Mouse (Mus musculus): ENCODE measurements around the gene Sfn. TPM values are rescaled to one million over a fixed set of nuclear protein-coding genes. Genes with fewer than 3 reads are reported as not detected.
A peak's percentile ranks its signal among the peaks of the same experiment; 100 is the strongest.

Sfn gene
- polyA plus RNA-seq, 1 experiment from 2014 or later = 11.6 TPM

DNA sequence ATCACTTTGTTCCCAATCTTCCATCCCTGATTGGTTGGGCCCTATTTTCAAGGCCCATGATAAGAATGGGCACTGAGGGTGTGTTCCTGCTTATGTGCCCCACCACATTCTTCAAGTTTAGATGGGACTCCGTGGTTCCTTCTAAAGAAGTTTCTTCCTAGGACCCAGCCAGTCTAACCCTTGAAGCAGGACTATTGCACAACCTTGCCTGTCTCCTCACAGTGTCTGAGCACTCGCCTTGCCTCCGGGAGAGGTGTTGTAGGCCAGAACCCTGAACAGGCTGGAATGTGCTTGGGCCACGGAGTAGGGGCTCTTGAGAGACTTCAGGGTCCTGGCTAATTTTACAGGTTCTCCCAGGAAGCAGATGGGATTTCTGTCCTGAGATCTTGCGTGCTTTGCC, 1.1 kb upstream of the Sfn start:
- peaks cover 10% of the 10 kb centered on the region; the same call in 1 of the 2 replicates for H3K4me1 ChIP-seq (replicated peaks; ENCODE audit: control insufficient read depth, insufficient read depth, low read length)

DNA sequence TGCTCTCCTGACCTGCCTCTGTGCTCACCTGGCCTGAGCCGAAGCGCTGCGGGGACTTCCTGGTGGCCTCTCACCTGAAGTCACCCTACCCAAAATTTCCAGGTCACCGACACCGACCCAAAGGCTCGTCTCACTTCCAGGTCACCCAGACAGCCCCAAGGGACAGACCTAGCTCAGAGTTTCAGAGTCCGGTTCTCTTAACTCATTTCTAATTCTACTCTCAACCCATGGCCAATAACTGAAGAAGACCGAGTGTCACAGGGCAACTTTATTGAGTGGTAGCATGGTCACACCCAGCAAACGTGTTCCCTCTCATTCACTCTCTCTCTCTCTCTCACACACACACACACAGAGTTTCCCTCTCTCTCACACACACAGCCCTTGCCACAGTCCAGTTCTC, 1.7 kb downstream of the Sfn start:
- no peak overlapping the region for H3K27ac ChIP-seq (ENCODE audit: low read depth, low read length)
- peaks cover 10% of the 10 kb centered on the region; the same call in 1 of the 2 replicates for H3K4me1 ChIP-seq (replicated peaks; ENCODE audit: control insufficient read depth, insufficient read depth, low read length)
- H3K9ac ChIP-seq (ENCODE audit: low read length) = no peak overlapping the region; the same call in 1 of the 2 replicates
- DNase-seq (ENCODE audit: low spot score) (no peak), ATAC-seq (replicated peaks; ENCODE audit: low FRiP score) (no peak)
- H3K4me2 ChIP-seq (ENCODE audit: low read depth, low read length, severe bottlenecking) = peak overlapping the region; percentile 81
- peaks cover 38% of the 10 kb centered on the region for H3K27me3 ChIP-seq (ENCODE audit: control insufficient read depth, insufficient read depth, low read length)
- H3K9me3 ChIP-seq (ENCODE audit: control insufficient read depth, low read length) = no peaks in the 10 kb centered on the region
- 16% methylated on average over 9 of the region's 9 CpGs for WGBS
- H3K4me3 ChIP-seq (ENCODE audit: low read depth, low read length) = peak overlapping the region; percentile 45
- H3K36me3 ChIP-seq (ENCODE audit: control insufficient read depth, insufficient read depth, low read length) = no peaks in the 10 kb centered on the region

More for the DNA sequence above, 1.1 kb upstream of the Sfn start:
- H3K9me3 ChIP-seq (ENCODE audit: control insufficient read depth, low read length) = no peaks in the 10 kb centered on the region
- ATAC-seq (replicated peaks; ENCODE audit: low FRiP score) = no peak
- H3K27me3 ChIP-seq (ENCODE audit: control insufficient read depth, insufficient read depth, low read length) = peaks cover 36% of the 10 kb centered on the region
- no peak overlapping the region for H3K27ac ChIP-seq (ENCODE audit: low read depth, low read length)
- no peak overlapping the region for H3K4me2 ChIP-seq (ENCODE audit: low read depth, low read length, severe bottlenecking)
- no peak for DNase-seq (ENCODE audit: low spot score)
- H3K9ac ChIP-seq (ENCODE audit: low read length) = no peak overlapping the region
- no peak overlapping the region for H3K4me3 ChIP-seq (ENCODE audit: low read depth, low read length)
- 86% methylated on average over 5 of the region's 5 CpGs for WGBS
- H3K36me3 ChIP-seq (ENCODE audit: control insufficient read depth, insufficient read depth, low read length) = no peaks in the 10 kb centered on the region

DNA sequence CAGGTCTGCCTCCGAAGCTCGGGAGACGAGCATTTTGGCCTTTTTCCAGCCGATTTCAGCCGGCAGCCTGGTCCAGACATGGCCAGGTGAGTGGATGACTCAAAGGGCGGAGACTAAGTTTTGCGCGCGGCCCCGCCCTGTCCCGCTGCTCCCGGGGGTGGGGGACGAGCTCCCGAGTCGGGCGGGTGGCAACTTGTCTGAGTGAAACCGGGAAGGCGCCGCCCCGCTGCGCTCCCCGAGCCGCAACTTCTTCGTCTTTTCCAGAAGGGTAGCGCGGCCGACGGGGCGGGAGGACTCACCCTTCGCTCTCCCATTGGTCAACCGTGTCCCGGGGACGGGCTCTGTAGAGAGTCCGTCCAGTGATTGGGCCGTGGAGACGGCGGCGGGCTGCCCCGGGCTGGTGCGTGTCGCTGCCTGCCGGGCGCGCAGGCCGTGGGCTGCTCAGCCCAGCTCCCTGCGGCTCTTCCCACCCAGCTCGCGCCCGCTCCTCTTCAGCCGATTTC, 2.3 kb downstream of the Sfn start:
- peaks cover 10% of the 10 kb centered on the region; the same call in 1 of the 2 replicates for H3K4me1 ChIP-seq (replicated peaks; ENCODE audit: control insufficient read depth, insufficient read depth, low read length)
- under 1% methylated on average over 50 of the region's 50 CpGs for WGBS
- peak overlapping the region; percentile 51 for H3K9ac ChIP-seq (ENCODE audit: low read length)
- no peaks in the 10 kb centered on the region for H3K9me3 ChIP-seq (ENCODE audit: control insufficient read depth, low read length)
- ATAC-seq (replicated peaks; ENCODE audit: low FRiP score) = peak; percentile 97
- H3K4me3 ChIP-seq (ENCODE audit: low read depth, low read length) = peak overlapping the region; percentile 45
- no peaks in the 10 kb centered on the region for H3K36me3 ChIP-seq (ENCODE audit: control insufficient read depth, insufficient read depth, low read length)
- peaks cover 38% of the 10 kb centered on the region for H3K27me3 ChIP-seq (ENCODE audit: control insufficient read depth, insufficient read depth, low read length)
- DNase-seq (ENCODE audit: low spot score) = peak; percentile 89
- no peak overlapping the region for H3K27ac ChIP-seq (ENCODE audit: low read depth, low read length)
- H3K4me2 ChIP-seq (ENCODE audit: low read depth, low read length, severe bottlenecking) = peak overlapping the region; percentile 81

DNA sequence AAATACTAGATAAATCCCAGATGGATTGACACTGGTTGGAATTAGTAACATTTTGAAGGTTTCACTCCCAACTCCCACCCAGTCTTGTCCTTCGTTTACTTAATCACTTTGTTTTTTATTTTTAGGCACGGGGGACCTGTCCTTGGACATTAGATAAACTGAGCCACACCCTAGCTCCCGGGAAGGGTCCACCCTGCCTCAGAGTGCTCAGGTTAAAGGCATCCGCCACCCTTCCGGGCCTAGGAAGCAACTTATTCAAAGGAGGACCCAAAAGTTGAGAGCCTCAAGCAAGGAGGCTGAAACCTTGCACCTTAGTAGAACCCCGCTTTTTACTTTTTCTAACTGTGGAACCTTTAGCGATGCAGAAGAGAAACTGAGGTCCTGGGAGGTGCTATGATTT, 2.9 kb downstream of the Sfn start:
- ATAC-seq (replicated peaks; ENCODE audit: low FRiP score) (no peak), DNase-seq (ENCODE audit: low spot score) (no peak)
- Histone ChIP-seq H3K4me1 (replicated peaks; ENCODE audit: control insufficient read depth, insufficient read depth, low read length) (peaks cover 10% of the 10 kb centered on the region; the same call in 1 of the 2 replicates), H3K9me3 (ENCODE audit: control insufficient read depth, low read length) (no peaks in the 10 kb centered on the region), H3K27me3 (ENCODE audit: control insufficient read depth, insufficient read depth, low read length) (peaks cover 38% of the 10 kb centered on the region), H3K4me3 (ENCODE audit: low read depth, low read length) (peak overlapping the region; percentile 45), H3K36me3 (ENCODE audit: control insufficient read depth, insufficient read depth, low read length) (no peaks in the 10 kb centered on the region), H3K4me2 (ENCODE audit: low read depth, low read length, severe bottlenecking) (peak overlapping the region; percentile 81), H3K27ac (ENCODE audit: low read depth, low read length) (no peak overlapping the region), H3K9ac (ENCODE audit: low read length) (peak overlapping the region; percentile 51)
- WGBS = 21% methylated on average over 7 of the region's 7 CpGs

DNA sequence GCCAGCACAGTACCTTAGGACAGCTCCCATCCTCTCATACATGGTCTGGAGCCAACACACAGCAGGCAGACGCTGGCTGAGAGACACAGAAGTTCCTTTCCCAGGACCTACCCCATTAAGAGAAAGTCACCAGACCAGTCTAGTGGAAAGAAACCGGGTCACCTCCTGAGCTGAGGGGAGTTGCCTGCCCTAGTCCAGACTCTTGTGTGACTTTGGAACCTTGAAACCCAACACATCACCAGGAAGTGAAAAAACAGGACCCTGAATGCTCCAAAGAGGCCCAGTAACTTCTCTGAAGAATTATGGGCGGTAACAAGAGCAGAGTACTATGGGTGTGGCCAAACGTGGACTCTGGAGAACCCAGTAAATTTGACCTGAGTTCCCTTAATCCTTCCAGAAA, 3.4 kb downstream of the Sfn start:
- H3K9me3 ChIP-seq (ENCODE audit: control insufficient read depth, low read length) = no peaks in the 10 kb centered on the region
- no peaks in the 10 kb centered on the region for H3K36me3 ChIP-seq (ENCODE audit: control insufficient read depth, insufficient read depth, low read length)
- no peak overlapping the region for H3K9ac ChIP-seq (ENCODE audit: low read length)
- DNase-seq (ENCODE audit: low spot score) (no peak), ATAC-seq (replicated peaks; ENCODE audit: low FRiP score) (no peak)
- WGBS = 48% methylated on average over 4 of the region's 4 CpGs
- no peak overlapping the region for H3K4me2 ChIP-seq (ENCODE audit: low read depth, low read length, severe bottlenecking)
- H3K27ac ChIP-seq (ENCODE audit: low read depth, low read length) = no peak overlapping the region
- peaks cover 38% of the 10 kb centered on the region for H3K27me3 ChIP-seq (ENCODE audit: control insufficient read depth, insufficient read depth, low read length)
- H3K4me1 ChIP-seq (replicated peaks; ENCODE audit: control insufficient read depth, insufficient read depth, low read length) = peaks cover 10% of the 10 kb centered on the region; the same call in 1 of the 2 replicates
- no peak overlapping the region for H3K4me3 ChIP-seq (ENCODE audit: low read depth, low read length)

DNA sequence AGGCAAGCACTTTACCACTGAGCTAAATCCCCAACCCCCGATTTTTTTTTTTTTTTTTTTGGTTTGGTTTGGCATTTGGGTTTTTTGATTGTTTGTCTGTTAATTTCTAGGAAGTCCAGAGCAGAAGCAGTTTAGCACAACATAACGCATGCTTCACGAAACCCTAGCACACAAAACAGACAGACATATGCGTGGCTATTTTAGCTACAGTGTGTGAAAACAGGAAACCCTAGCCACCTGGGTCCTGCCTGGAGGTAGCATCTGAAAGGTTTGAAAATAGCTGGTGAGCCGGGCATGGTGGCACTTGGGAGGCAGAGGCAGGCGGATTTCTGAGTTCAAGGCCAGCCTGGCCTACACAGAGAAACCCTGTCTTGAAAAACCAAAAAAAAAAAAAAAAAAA, 5.9 kb downstream of the Sfn start:
- WGBS = 88% methylated on average over 6 of the region's 6 CpGs
- H3K9ac ChIP-seq (ENCODE audit: low read length) = no peak overlapping the region

DNA sequence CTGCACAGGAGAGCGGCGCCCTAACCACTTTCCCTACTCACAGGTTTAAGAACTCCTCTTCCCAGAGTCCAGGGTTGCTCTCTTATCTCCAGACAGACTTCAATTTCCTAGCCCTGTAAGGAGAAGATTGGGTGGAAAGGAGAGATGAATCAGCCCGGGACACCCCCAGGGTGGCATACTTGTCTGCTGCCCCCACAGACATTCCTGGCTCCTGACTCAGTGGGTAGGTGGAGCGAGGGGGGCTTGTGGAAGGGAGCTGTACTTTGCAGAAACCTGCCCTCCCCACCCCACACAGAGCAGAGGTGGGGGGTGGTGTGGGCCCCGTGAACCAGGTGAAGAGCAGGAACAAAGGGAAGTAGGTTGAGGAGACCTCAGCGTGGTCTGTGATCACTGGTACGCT, 6.4 kb downstream of the Sfn start:
- H3K9me3 ChIP-seq (ENCODE audit: control insufficient read depth, low read length) = no peaks in the 10 kb centered on the region
- H3K9ac ChIP-seq (ENCODE audit: low read length) = no peak overlapping the region; the same call in 1 of the 2 replicates
- peaks cover 27% of the 10 kb centered on the region for H3K27me3 ChIP-seq (ENCODE audit: control insufficient read depth, insufficient read depth, low read length)
- H3K27ac ChIP-seq (ENCODE audit: low read depth, low read length) = no peak overlapping the region
- ATAC-seq (replicated peaks; ENCODE audit: low FRiP score) (no peak), DNase-seq (ENCODE audit: low spot score) (no peak)
- peaks cover 8% of the 10 kb centered on the region; the same call in 1 of the 2 replicates for H3K4me1 ChIP-seq (replicated peaks; ENCODE audit: control insufficient read depth, insufficient read depth, low read length)
- no peak overlapping the region for H3K4me3 ChIP-seq (ENCODE audit: low read depth, low read length)
- H3K4me2 ChIP-seq (ENCODE audit: low read depth, low read length, severe bottlenecking) = no peak overlapping the region
- H3K36me3 ChIP-seq (ENCODE audit: control insufficient read depth, insufficient read depth, low read length) = no peaks in the 10 kb centered on the region; the same call in 1 of the 2 replicates
- 68% methylated on average over 7 of the region's 7 CpGs for WGBS

More for the DNA sequence above, 5.9 kb downstream of the Sfn start:
- H3K27me3 ChIP-seq (ENCODE audit: control insufficient read depth, insufficient read depth, low read length) = peaks cover 27% of the 10 kb centered on the region
- no peak overlapping the region for H3K4me3 ChIP-seq (ENCODE audit: low read depth, low read length)
- peaks cover 8% of the 10 kb centered on the region; the same call in 1 of the 2 replicates for H3K4me1 ChIP-seq (replicated peaks; ENCODE audit: control insufficient read depth, insufficient read depth, low read length)
- H3K36me3 ChIP-seq (ENCODE audit: control insufficient read depth, insufficient read depth, low read length) = no peaks in the 10 kb centered on the region; the same call in 1 of the 2 replicates
- no peak for DNase-seq (ENCODE audit: low spot score)
- no peak for ATAC-seq (replicated peaks; ENCODE audit: low FRiP score)
- no peak overlapping the region for H3K4me2 ChIP-seq (ENCODE audit: low read depth, low read length, severe bottlenecking)
- H3K9me3 ChIP-seq (ENCODE audit: control insufficient read depth, low read length) = no peaks in the 10 kb centered on the region
- no peak overlapping the region for H3K27ac ChIP-seq (ENCODE audit: low read depth, low read length)

DNA sequence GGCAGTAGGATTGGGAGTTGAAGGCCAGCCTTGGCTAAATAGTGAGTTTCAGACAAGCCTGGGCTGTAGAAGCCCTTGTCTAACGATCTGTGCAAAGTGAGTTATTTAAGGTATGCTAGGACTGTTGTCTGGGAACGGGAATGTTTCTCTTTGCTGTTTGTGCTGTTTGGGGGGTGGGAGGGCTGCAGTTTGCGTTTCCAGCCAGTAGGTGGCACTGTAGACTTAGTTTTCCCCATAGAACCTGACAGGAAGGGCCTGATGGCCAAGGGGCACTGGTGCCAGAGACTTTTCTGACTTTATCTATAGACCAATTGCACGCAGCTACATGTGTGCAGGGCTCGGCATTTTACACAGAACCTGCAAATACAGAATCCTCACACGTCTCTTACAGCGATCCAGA, 9.4 kb downstream of the Sfn start:
- no peaks in the 10 kb centered on the region for H3K27me3 ChIP-seq (ENCODE audit: control insufficient read depth, insufficient read depth, low read length)
- H3K4me1 ChIP-seq (replicated peaks; ENCODE audit: control insufficient read depth, insufficient read depth, low read length) = no peaks in the 10 kb centered on the region
- DNase-seq (ENCODE audit: low spot score) = peak; percentile 90
- no peak overlapping the region for H3K4me3 ChIP-seq (ENCODE audit: low read depth, low read length)
- no peak overlapping the region for H3K27ac ChIP-seq (ENCODE audit: low read depth, low read length)
- H3K4me2 ChIP-seq (ENCODE audit: low read depth, low read length, severe bottlenecking) = no peak overlapping the region
- WGBS = 36% methylated on average over 7 of the region's 7 CpGs
- no peaks in the 10 kb centered on the region; the same call in 1 of the 2 replicates for H3K36me3 ChIP-seq (ENCODE audit: control insufficient read depth, insufficient read depth, low read length)
- H3K9ac ChIP-seq (ENCODE audit: low read length) = no peak overlapping the region
- H3K9me3 ChIP-seq (ENCODE audit: control insufficient read depth, low read length) = no peaks in the 10 kb centered on the region
- ATAC-seq (replicated peaks; ENCODE audit: low FRiP score) = no peak

Measured in forebrain, embryonic 11.5 days (tissue).